Mouse (Mus musculus) bone marrow macrophage, adult 2 months (primary cell): ENCODE results near the gene Rab11fip5.

Experiments
- CTCF ChIP-seq: IDR thresholded peaks from 2 replicates; pipeline ENCODE4 v1.5.1; 2012; ENCODE audit warnings: low read depth, mild to moderate bottlenecking, low read length, moderate library complexity
- POLR2A ChIP-seq: IDR thresholded peaks from 2 replicates; pipeline ENCODE4 v1.6.1; 2012; ENCODE audit warnings: mild to moderate bottlenecking, low read depth, low read length, borderline replicate concordance

DNA sequence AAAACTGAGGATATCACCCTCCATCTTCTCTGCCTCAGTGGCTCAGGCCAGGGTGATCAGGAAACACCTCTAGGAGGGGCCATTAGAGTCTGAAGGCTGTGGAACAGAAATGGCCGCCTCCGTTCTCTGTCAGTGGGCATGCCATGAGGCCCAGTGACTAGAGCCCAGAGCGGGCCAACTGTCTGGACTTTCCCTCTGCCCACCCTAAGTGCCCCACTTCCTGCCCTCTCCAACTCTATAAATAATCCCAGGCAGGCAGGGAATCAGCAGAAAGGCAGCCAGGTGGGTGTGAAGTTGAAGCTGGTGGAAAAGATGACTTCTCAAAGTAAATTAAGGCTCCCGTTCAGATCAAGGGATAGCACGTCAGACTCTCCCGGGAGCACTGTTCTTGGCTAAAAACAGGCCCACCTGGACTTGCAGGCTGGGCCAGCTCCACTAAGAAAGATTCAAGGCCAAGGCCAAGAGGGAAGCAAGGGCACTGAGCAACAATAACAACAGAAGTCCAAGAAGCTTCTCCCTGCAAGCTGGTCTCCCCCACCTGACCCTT is 2.5 kb downstream of the Rab11fip5 start:
- TF ChIP-seq CTCF: no peak
- TF ChIP-seq POLR2A: no peak
